ENCODE assay signal across 8 mouse cellular contexts in genomic region chr12:16895221-16895928, GRCm38 (mm10). TPM values are rescaled to one million over a fixed set of nuclear protein-coding genes. Genes with fewer than 3 reads are reported as not detected.
DNase-seq lines count a peak whose midpoint lies in the region; ATAC-seq and TF ChIP-seq lines count a peak whose summit lies in the region.

No protein-coding gene starts in this region.

- TF ChIP-seq EP300 in heart, postnatal 0 days (IDR thresholded peaks at IDR 0.05; ENCODE audit: low read depth) = no peak

- H3K4me2 ChIP-seq in heart, postnatal 0 days (ENCODE audit: low read depth, low read length) = peak overlapping the region; percentile 73

- TF ChIP-seq CTCF in brain, embryonic 14.5 days (IDR thresholded peaks at IDR 0.05; ENCODE audit: borderline replicate concordance, extremely low read depth, insufficient read depth, insufficient read length) = no peak
- TF ChIP-seq CTCF in heart, postnatal 0 days (IDR thresholded peaks at IDR 0.05; ENCODE audit: low read depth) = no peak
- no peak for TF ChIP-seq CTCF in liver, adult 2 months (IDR thresholded peaks at IDR 0.05; ENCODE audit: low read depth, low read length)

- no peaks in the 10 kb centered on the region; the same call in 1 of the 2 replicates for H3K36me3 ChIP-seq in erythroblast, embryonic 14.5 days (ENCODE audit: control insufficient read depth)
- no peaks in the 10 kb centered on the region for H3K36me3 ChIP-seq in heart, postnatal 0 days (replicated peaks; ENCODE audit: control insufficient read depth, insufficient read depth, low read length)
- H3K36me3 ChIP-seq in liver, adult 2 months (ENCODE audit: control insufficient read depth, insufficient read depth, low read length) = no peaks in the 10 kb centered on the region

- H3K9me3 ChIP-seq in erythroblast, embryonic 14.5 days (ENCODE audit: control insufficient read depth, low read length) = no peaks in the 10 kb centered on the region
- no peaks in the 10 kb centered on the region for H3K9me3 ChIP-seq in heart, postnatal 0 days (replicated peaks; ENCODE audit: control insufficient read depth, low read length)

- peak; percentile 49 for DNase-seq in retina, embryonic 14.5 days (ENCODE audit: low spot score)
- no peak for DNase-seq in retina, postnatal 1 day
- peak; percentile 60 for DNase-seq in brain, embryonic 14.5 days (ENCODE audit: low read depth)
- DNase-seq in heart, postnatal 0 days (ENCODE audit: low spot score) = no peak
- peak; percentile 46 for DNase-seq in liver, adult 2 months (ENCODE audit: extremely low read depth, low read depth, low spot score)
- DNase-seq in naive thymus-derived CD4-positive, alpha-beta T cell, adult 2 months (ENCODE audit: low read depth) = peak; percentile 58
- DNase-seq in thymus, postnatal 25 days = peak; percentile 67

- no peak for TF ChIP-seq POLR2A in brain, embryonic 14.5 days (IDR thresholded peaks at IDR 0.05; ENCODE audit: borderline replicate concordance, extremely low read depth, insufficient read depth, insufficient read length, poor library complexity, severe bottlenecking)
- no peak for TF ChIP-seq POLR2A in liver, adult 2 months (IDR thresholded peaks at IDR 0.05; ENCODE audit: extremely low read depth, insufficient read depth, low read length)

- peak overlapping the region; percentile 98 for H3K9ac ChIP-seq in heart, postnatal 0 days (replicated peaks; ENCODE audit: low read depth, low read length)
- peak overlapping the region; percentile 100 for H3K9ac ChIP-seq in liver, adult 2 months (ENCODE audit: low read depth, low read length)

- H3K79me2 ChIP-seq in liver, adult 2 months (ENCODE audit: control insufficient read depth, insufficient read depth, low read length) = peaks cover 14% of the 10 kb centered on the region; the same call in 1 of the 2 replicates

- peak overlapping the region; percentile 85 for H3K4me3 ChIP-seq in erythroblast, embryonic 14.5 days (replicated peaks)
- peak overlapping the region; percentile 92 for H3K4me3 ChIP-seq in heart, postnatal 0 days (ENCODE audit: low read depth, low read length)
- H3K4me3 ChIP-seq in liver, adult 2 months (ENCODE audit: insufficient read depth, low read depth, low read length) = peak overlapping the region; percentile 97

- WGBS in heart, postnatal 0 days = under 1% methylated on average over 41 of the region's 41 CpGs
- WGBS in liver, adult 2 months = 1% methylated on average over 41 of the region's 41 CpGs

- peaks cover 5% of the 10 kb centered on the region; the same call in 1 of the 2 replicates for H3K27me3 ChIP-seq in erythroblast, embryonic 14.5 days (ENCODE audit: control insufficient read depth)
- no peaks in the 10 kb centered on the region for H3K27me3 ChIP-seq in heart, postnatal 0 days (ENCODE audit: control insufficient read depth, insufficient read depth, low read length)
- H3K27me3 ChIP-seq in liver, adult 2 months (ENCODE audit: control insufficient read depth, insufficient read depth, low read length) = no peaks in the 10 kb centered on the region

- H3K4me1 ChIP-seq in erythroblast, embryonic 14.5 days (ENCODE audit: control insufficient read depth) = peaks cover 53% of the 10 kb centered on the region
- H3K4me1 ChIP-seq in heart, postnatal 0 days (ENCODE audit: control insufficient read depth, insufficient read depth) = peaks cover 19% of the 10 kb centered on the region
- peaks cover 22% of the 10 kb centered on the region for H3K4me1 ChIP-seq in liver, adult 2 months (ENCODE audit: control insufficient read depth, insufficient read depth, low read length)

- H3K27ac ChIP-seq in heart, postnatal 0 days (ENCODE audit: low read depth) = peak overlapping the region; percentile 98
- H3K27ac ChIP-seq in liver, adult 2 months (replicated peaks; ENCODE audit: insufficient read depth, low read depth, low read length) = peak overlapping the region; percentile 98

- ATAC-seq in heart, postnatal 0 days (ENCODE audit: insufficient read depth, low read depth) = peak; percentile 6; the same call in 1 of the 2 replicates

RNA-seq across cellular contexts. Expression of gene Rock2, which starts 0.7 kb away (rescaled TPM):
- polyA plus RNA-seq in brain, embryonic 14.5 days (2012; rRNA removed) = 15.4 and 21.8 TPM in 2 replicates
- 0.10 and 0.12 TPM in 2 replicates for polyA plus RNA-seq in erythroblast, embryonic 14.5 days (2012)
- total RNA-seq in heart, postnatal 0 days (2014; rRNA removed; ENCODE audit: low replicate concordance) = 49.2 and 50.6 TPM in 2 replicates
- polyA plus RNA-seq in heart, postnatal 0 days (2015; fragmentation: Nextera tagmentation; extraction: Ambion mirVana) = 22.8 and 24.6 TPM in 2 replicates
- 11.7 and 14.5 TPM in 2 replicates for total RNA-seq in liver, adult 2 months (2014; rRNA removed)
- 1.5 and 1.7 TPM in 2 replicates for polyA plus RNA-seq in liver, adult 2 months (2012; rRNA removed)

Comparison
In these comparisons a context has a peak if more than half of its experiments do, and no peak if none do; other contexts are left out.
1. DNase-seq: peak in retina, embryonic 14.5 days (single experiment), brain, embryonic 14.5 days (single experiment), liver, adult 2 months (single experiment), naive thymus-derived CD4-positive, alpha-beta T cell, adult 2 months (single experiment) and thymus, postnatal 25 days (single experiment); none in retina, postnatal 1 day (single experiment) and heart, postnatal 0 days (single experiment).
2. Peak in every context shown above with its lines, with median percentiles within 50 percentile points of each other: H3K4me3 ChIP-seq.